ENCODE assay signal across 18 mouse cellular contexts in genomic region chr5:114961590-114962360, GRCm38 (mm10). TPM values are rescaled to one million over a fixed set of nuclear protein-coding genes. Genes with fewer than 3 reads are reported as not detected.
DNase-seq lines count a peak whose midpoint lies in the region; ATAC-seq and TF ChIP-seq lines count a peak whose summit lies in the region.
"Had no signal": no experiment of that assay in that cellular context is flagged by ENCODE, and none has a peak within 500 bp of the region (broad histone marks: within the 10 kb centered on the region; RNA-seq: fewer than 3 reads in every experiment).

No protein-coding gene starts in this region.

- no peak for TF ChIP-seq CTCF in kidney, adult 2 months (conservative IDR thresholded peaks at IDR 0.05; ENCODE audit: insufficient read depth, insufficient read length, low read depth, low read length)

- WGBS in hindbrain, embryonic 10.5 days: 58% methylated on average over 4 of the region's 4 CpGs
- WGBS in hindbrain, embryonic 16.5 days: 27% methylated on average over 4 of the region's 4 CpGs
- 47% methylated on average over 4 of the region's 4 CpGs for WGBS in neural tube, embryonic 11.5 days
- WGBS in neural tube, embryonic 15.5 days: 41% methylated on average over 4 of the region's 4 CpGs
- WGBS in kidney, adult 2 months: 27% methylated on average over 4 of the region's 4 CpGs

- no peaks in the 10 kb centered on the region for H3K36me3 ChIP-seq in hindbrain, embryonic 10.5 days
- no peaks in the 10 kb centered on the region for H3K36me3 ChIP-seq in hindbrain, embryonic 16.5 days (ENCODE audit: control insufficient read depth, insufficient read depth, low read length)
- H3K36me3 ChIP-seq in neural tube, embryonic 11.5 days (ENCODE audit: control insufficient read depth, insufficient read depth, low read length): no peaks in the 10 kb centered on the region
- H3K36me3 ChIP-seq in neural tube, embryonic 15.5 days: no peaks in the 10 kb centered on the region
- no peaks in the 10 kb centered on the region for H3K36me3 ChIP-seq in kidney, adult 2 months (ENCODE audit: control insufficient read depth, insufficient read depth, low read length)
- H3K36me3 ChIP-seq: limb, embryonic 13.5 days had no signal

- ATAC-seq in hindbrain, embryonic 16.5 days: no peak
- ATAC-seq in neural tube, embryonic 11.5 days (ENCODE audit: insufficient read depth, low FRiP score, low TSS enrichment): no peak
- no peak for ATAC-seq in neural tube, embryonic 15.5 days (ENCODE audit: low FRiP score)
- ATAC-seq: forebrain, embryonic 14.5 days; liver, postnatal 0 days had no signal

- TF ChIP-seq POLR2A in kidney, adult 2 months (IDR thresholded peaks at IDR 0.05; ENCODE audit: low read depth, low read length): no peak

- no peak overlapping the region for H3K4me3 ChIP-seq in hindbrain, embryonic 10.5 days
- no peak overlapping the region for H3K4me3 ChIP-seq in hindbrain, embryonic 16.5 days (ENCODE audit: low read length)
- no peak overlapping the region for H3K4me3 ChIP-seq in neural tube, embryonic 11.5 days (ENCODE audit: low read depth, low read length)
- H3K4me3 ChIP-seq in neural tube, embryonic 15.5 days (replicated peaks): no peak overlapping the region
- H3K4me3 ChIP-seq in kidney, adult 2 months (ENCODE audit: insufficient read depth, low read depth, low read length): no peak overlapping the region
- H3K4me3 ChIP-seq: heart, adult 2 months; layer of hippocampus, adult 2 months; left cerebral cortex, adult 2 months; limb, embryonic 13.5 days had no signal

- H3K9me3 ChIP-seq in hindbrain, embryonic 10.5 days: no peaks in the 10 kb centered on the region
- H3K9me3 ChIP-seq in hindbrain, embryonic 16.5 days (ENCODE audit: control insufficient read depth, low read length): no peaks in the 10 kb centered on the region
- H3K9me3 ChIP-seq in neural tube, embryonic 11.5 days (ENCODE audit: control insufficient read depth, low read length): no peaks in the 10 kb centered on the region
- no peaks in the 10 kb centered on the region for H3K9me3 ChIP-seq in neural tube, embryonic 15.5 days (replicated peaks)

- intact Hi-C loops in heart, postnatal 10 days (cut with DNase I): no loop called here

- DNase-seq in hindbrain, embryonic 10.5 days (ENCODE audit: low spot score): peak; percentile 27
- peak; percentile 41 for DNase-seq in neural tube, embryonic 11.5 days (ENCODE audit: low spot score)
- peak; percentile 77 for DNase-seq in kidney, adult 2 months
- peak; percentile 44 to 81 for DNase-seq in kidney, postnatal 25 days
- DNase-seq in right cerebral cortex, adult 18-20 months: no peak
- no peak for DNase-seq in heart, postnatal 10 days
- DNase-seq: cerebellum, postnatal 25 days; heart, adult 2 months; liver, postnatal 0 days; thymus, adult 18-20 months had no signal

- H3K4me1 ChIP-seq in hindbrain, embryonic 10.5 days (replicated peaks): peaks cover 11% of the 10 kb centered on the region
- H3K4me1 ChIP-seq in hindbrain, embryonic 16.5 days (ENCODE audit: control insufficient read depth, insufficient read depth, low read depth, low read length): no peaks in the 10 kb centered on the region
- H3K4me1 ChIP-seq in neural tube, embryonic 11.5 days (ENCODE audit: control insufficient read depth, insufficient read depth, low read length): no peaks in the 10 kb centered on the region
- H3K4me1 ChIP-seq in neural tube, embryonic 15.5 days: no peaks in the 10 kb centered on the region
- peaks cover 18% of the 10 kb centered on the region for H3K4me1 ChIP-seq in kidney, adult 2 months (ENCODE audit: control insufficient read depth, insufficient read depth, low read length)

- H3K27me3 ChIP-seq in hindbrain, embryonic 10.5 days (ENCODE audit: insufficient read depth, poor library complexity, severe bottlenecking): 0 out of 2 replicates have a peak, but pooled peaks cover 7% of the 10 kb centered on the region
- no peaks in the 10 kb centered on the region for H3K27me3 ChIP-seq in hindbrain, embryonic 16.5 days (replicated peaks; ENCODE audit: control insufficient read depth, insufficient read depth, low read length)
- no peaks in the 10 kb centered on the region for H3K27me3 ChIP-seq in neural tube, embryonic 11.5 days (ENCODE audit: control insufficient read depth, insufficient read depth, low read length)
- no peaks in the 10 kb centered on the region for H3K27me3 ChIP-seq in neural tube, embryonic 15.5 days (replicated peaks)
- no peaks in the 10 kb centered on the region for H3K27me3 ChIP-seq in kidney, adult 2 months (replicated peaks; ENCODE audit: control insufficient read depth, insufficient read depth, low read length)
- H3K27me3 ChIP-seq: limb, embryonic 13.5 days had no signal

- no peak overlapping the region for H3K9ac ChIP-seq in hindbrain, embryonic 16.5 days (ENCODE audit: low read depth, low read length)
- H3K9ac ChIP-seq in neural tube, embryonic 11.5 days (ENCODE audit: low read length): peak overlapping the region; percentile 10; the same call in 1 of the 2 replicates
- H3K9ac ChIP-seq in neural tube, embryonic 15.5 days (replicated peaks): no peak overlapping the region
- H3K9ac ChIP-seq: limb, embryonic 13.5 days; liver, postnatal 0 days had no signal

- H3K4me2 ChIP-seq in hindbrain, embryonic 16.5 days (ENCODE audit: low read length): no peak overlapping the region
- H3K4me2 ChIP-seq in neural tube, embryonic 11.5 days (ENCODE audit: low read depth): no peak overlapping the region
- H3K4me2 ChIP-seq in neural tube, embryonic 15.5 days: no peak overlapping the region
- H3K4me2 ChIP-seq: limb, embryonic 13.5 days had no signal

- 0 out of 2 replicates have a peak overlapping the region, but pooled peaks have one; percentile 50 for H3K27ac ChIP-seq in hindbrain, embryonic 10.5 days
- no peak overlapping the region for H3K27ac ChIP-seq in hindbrain, embryonic 16.5 days (ENCODE audit: low read depth, low read length)
- no peak overlapping the region for H3K27ac ChIP-seq in neural tube, embryonic 11.5 days (ENCODE audit: low read depth, low read length)
- H3K27ac ChIP-seq in neural tube, embryonic 15.5 days (replicated peaks): no peak overlapping the region
- peak overlapping the region; percentile 37; the same call in 1 of the 2 replicates for H3K27ac ChIP-seq in kidney, adult 2 months (ENCODE audit: insufficient read depth, low read depth, low read length)
- H3K27ac ChIP-seq: heart, adult 2 months; layer of hippocampus, adult 2 months; left cerebral cortex, adult 2 months; limb, embryonic 13.5 days had no signal

RNA-seq across cellular contexts. Expression of gene Hnf1a, which starts 9.1 kb away (rescaled TPM):
- 0.05 TPM in 1 of 2 replicates, not detected in the other for polyA plus RNA-seq in hindbrain, embryonic 10.5 days (2016; fragmentation: Nextera tagmentation; extraction: Ambion mirVana)
- not detected in 2 replicates for polyA plus RNA-seq in hindbrain, embryonic 16.5 days (2015; fragmentation: Nextera tagmentation; extraction: Ambion mirVana)
- not detected in 2 replicates for polyA plus RNA-seq in neural tube, embryonic 11.5 days (2014; fragmentation: Nextera tagmentation; extraction: Ambion mirVana)
- 0.05 and 1.6 TPM in 2 replicates for polyA plus RNA-seq in neural tube, embryonic 15.5 days (2015; fragmentation: Nextera tagmentation; extraction: Ambion mirVana)
- polyA plus RNA-seq in kidney, adult 2 months (2012; rRNA removed): 24.2 and 29.5 TPM in 2 replicates
- total RNA-seq in heart, postnatal 10 days (2021): not detected
- total RNA-seq: heart, adult 2 months; layer of hippocampus, adult 2 months; left cerebral cortex, adult 2 months; megakaryocyte, adult 5-6 weeks had no signal
- polyA plus RNA-seq: forebrain, embryonic 14.5 days; heart, adult 2 months; heart, postnatal 0 days; limb, embryonic 13.5 days had no signal

RNA-seq across cellular contexts. Expression of gene 2210016L21Rik, which starts 19.8 kb away (rescaled TPM):
- polyA plus RNA-seq in hindbrain, embryonic 10.5 days (2016; fragmentation: Nextera tagmentation; extraction: Ambion mirVana): 49.0 and 49.9 TPM in 2 replicates
- 125 and 142 TPM in 2 replicates for polyA plus RNA-seq in hindbrain, embryonic 16.5 days (2015; fragmentation: Nextera tagmentation; extraction: Ambion mirVana)
- polyA plus RNA-seq in neural tube, embryonic 11.5 days (2014; fragmentation: Nextera tagmentation; extraction: Ambion mirVana): 47.2 and 48.8 TPM in 2 replicates
- 138 and 147 TPM in 2 replicates for polyA plus RNA-seq in neural tube, embryonic 15.5 days (2015; fragmentation: Nextera tagmentation; extraction: Ambion mirVana)
- 23.5 and 26.1 TPM in 2 replicates for polyA plus RNA-seq in kidney, adult 2 months (2012; rRNA removed)
- 10 to 100 TPM; 27.1 to 30.3 TPM for total RNA-seq in heart, postnatal 10 days (2021)

RNA-seq across cellular contexts. Expression of gene Oasl1, which starts 38.7 kb away (rescaled TPM):
- polyA plus RNA-seq in hindbrain, embryonic 10.5 days (2016; fragmentation: Nextera tagmentation; extraction: Ambion mirVana): not detected in 2 replicates
- 0.26 and 0.31 TPM in 2 replicates for polyA plus RNA-seq in hindbrain, embryonic 16.5 days (2015; fragmentation: Nextera tagmentation; extraction: Ambion mirVana)
- 0.20 TPM in 1 of 2 replicates, not detected in the other for polyA plus RNA-seq in neural tube, embryonic 11.5 days (2014; fragmentation: Nextera tagmentation; extraction: Ambion mirVana)
- polyA plus RNA-seq in neural tube, embryonic 15.5 days (2015; fragmentation: Nextera tagmentation; extraction: Ambion mirVana): 0.79 and 1.2 TPM in 2 replicates
- 4.3 and 5.7 TPM in 2 replicates for polyA plus RNA-seq in kidney, adult 2 months (2012; rRNA removed)
- under 1 TPM; 0.40 to 0.50 TPM for total RNA-seq in heart, postnatal 10 days (2021)
- total RNA-seq: layer of hippocampus, adult 2 months had no signal

RNA-seq across cellular contexts. Expression of gene Sppl3, which starts 49.2 kb away (rescaled TPM):
- 11.2 TPM in 2 replicates for polyA plus RNA-seq in hindbrain, embryonic 10.5 days (2016; fragmentation: Nextera tagmentation; extraction: Ambion mirVana)
- polyA plus RNA-seq in hindbrain, embryonic 16.5 days (2015; fragmentation: Nextera tagmentation; extraction: Ambion mirVana): 17.3 and 19.1 TPM in 2 replicates
- 43.6 and 45.1 TPM in 2 replicates for polyA plus RNA-seq in neural tube, embryonic 11.5 days (2014; fragmentation: Nextera tagmentation; extraction: Ambion mirVana)
- 18.2 and 30.9 TPM in 2 replicates for polyA plus RNA-seq in neural tube, embryonic 15.5 days (2015; fragmentation: Nextera tagmentation; extraction: Ambion mirVana)
- polyA plus RNA-seq in kidney, adult 2 months (2012; rRNA removed): 51.5 and 57.0 TPM in 2 replicates
- 10 to 100 TPM; 51.9 to 56.5 TPM for total RNA-seq in heart, postnatal 10 days (2021)

Comparison
In these comparisons a context has a peak if more than half of its experiments do, and no peak if none do; other contexts are left out.
1. H3K27ac ChIP-seq: peak in hindbrain, embryonic 10.5 days (single experiment) and kidney, adult 2 months (single experiment); none in hindbrain, embryonic 16.5 days (single experiment), neural tube, embryonic 11.5 days (single experiment) and neural tube, embryonic 15.5 days (single experiment).
2. DNase-seq: peak in hindbrain, embryonic 10.5 days (single experiment), neural tube, embryonic 11.5 days (single experiment), kidney, adult 2 months (single experiment) and kidney, postnatal 25 days (2 of 2); none in right cerebral cortex, adult 18-20 months (single experiment) and heart, postnatal 10 days (0 of 2).